Mouse (Mus musculus): Measurements from ENCODE around the gene Trpm5. TPM values are rescaled to one million over a fixed set of nuclear protein-coding genes. Genes with fewer than 3 reads are reported as not detected.

Gene Trpm5
- polyA plus RNA-seq, 1 experiment from 2014 or later = 1.3 TPM

GRCm38 (mm10) chr7:143070506-143071070 is 23.9 kb downstream of the Trpm5 start:
- H3K4me1 ChIP-seq (ENCODE audit: control insufficient read depth, insufficient read depth, low read length) = peaks cover 20% of the 10 kb centered on the region
- no peaks in the 10 kb centered on the region for H3K9me3 ChIP-seq (ENCODE audit: control insufficient read depth, low read length)
- H3K4me2 ChIP-seq (ENCODE audit: low read length) = peak overlapping the region; percentile 98
- H3K36me3 ChIP-seq (ENCODE audit: control insufficient read depth, insufficient read depth, low read length) = peaks cover 16% of the 10 kb centered on the region
- no peak overlapping the region for H3K27ac ChIP-seq (replicated peaks; ENCODE audit: low read depth, low read length)
- no peak for DNase-seq
- WGBS = 90% methylated on average over 10 of the region's 10 CpGs
- no peaks in the 10 kb centered on the region for H3K27me3 ChIP-seq (ENCODE audit: control insufficient read depth, insufficient read depth, low read length)
- peak overlapping the region; percentile 83 for H3K4me3 ChIP-seq (replicated peaks; ENCODE audit: low read depth, low read length)
- no peak for ATAC-seq (ENCODE audit: low FRiP score, low TSS enrichment)
- peak overlapping the region; percentile 90 for H3K9ac ChIP-seq (replicated peaks; ENCODE audit: low read length)

- Histone ChIP-seq H3K9me3 (ENCODE audit: control insufficient read depth, low read length) (no peaks in the 10 kb centered on the region), H3K4me3 (replicated peaks; ENCODE audit: low read depth, low read length) (peak overlapping the region; percentile 83), H3K27me3 (ENCODE audit: control insufficient read depth, insufficient read depth, low read length) (no peaks in the 10 kb centered on the region), H3K4me1 (ENCODE audit: control insufficient read depth, insufficient read depth, low read length) (peaks cover 20% of the 10 kb centered on the region), H3K4me2 (ENCODE audit: low read length) (peak overlapping the region; percentile 98), H3K36me3 (ENCODE audit: control insufficient read depth, insufficient read depth, low read length) (peaks cover 23% of the 10 kb centered on the region), H3K27ac (replicated peaks; ENCODE audit: low read depth, low read length) (peak overlapping the region; percentile 86), H3K9ac (replicated peaks; ENCODE audit: low read length) (peak overlapping the region; percentile 90)
- WGBS = 11% methylated on average over 30 of the region's 30 CpGs
- no peak for ATAC-seq (ENCODE audit: low FRiP score, low TSS enrichment)
- no peak for DNase-seq
Measured at GRCm38 (mm10) chr7:143069751-143070400, 24.6 kb downstream of the Trpm5 start.

- peaks cover 20% of the 10 kb centered on the region for H3K4me1 ChIP-seq (ENCODE audit: control insufficient read depth, insufficient read depth, low read length)
- peaks cover 31% of the 10 kb centered on the region for H3K36me3 ChIP-seq (ENCODE audit: control insufficient read depth, insufficient read depth, low read length)
- H3K9ac ChIP-seq (replicated peaks; ENCODE audit: low read length) = peak within 1 kb of the TSS; percentile 90
- DNase-seq (peak; percentile 100), ATAC-seq (ENCODE audit: low FRiP score, low TSS enrichment) (peak; percentile 96)
- no peaks in the 10 kb centered on the region for H3K27me3 ChIP-seq (ENCODE audit: control insufficient read depth, insufficient read depth, low read length)
- no peaks in the 10 kb centered on the region for H3K9me3 ChIP-seq (ENCODE audit: control insufficient read depth, low read length)
- WGBS = under 1% methylated on average over 49 of the region's 51 CpGs
- peak within 1 kb of the TSS; percentile 83 for H3K4me3 ChIP-seq (replicated peaks; ENCODE audit: low read depth, low read length)
- peak within 1 kb of the TSS; percentile 98 for H3K4me2 ChIP-seq (ENCODE audit: low read length)
- peak within 1 kb of the TSS; percentile 98 for H3K27ac ChIP-seq (replicated peaks; ENCODE audit: low read depth, low read length)
Measured at GRCm38 (mm10) chr7:143068882-143069591, 25.4 kb downstream of the Trpm5 start, which contains the start of gene Tssc4. Gene Tssc4, plus strand, starts transcription at chr7:143069249.

GRCm38 (mm10) chr7:143068316-143068881 is 26.0 kb downstream of the Trpm5 start:
- DNase-seq (peak; percentile 64), ATAC-seq (ENCODE audit: low FRiP score, low TSS enrichment) (peak; percentile 1; the same call in 1 of the 2 replicates)
- Histone ChIP-seq H3K27ac (replicated peaks; ENCODE audit: low read depth, low read length) (peak overlapping the region; percentile 98), H3K4me3 (replicated peaks; ENCODE audit: low read depth, low read length) (peak overlapping the region; percentile 83), H3K9ac (replicated peaks; ENCODE audit: low read length) (peak overlapping the region; percentile 72), H3K27me3 (ENCODE audit: control insufficient read depth, insufficient read depth, low read length) (no peaks in the 10 kb centered on the region), H3K4me2 (ENCODE audit: low read length) (peak overlapping the region; percentile 83), H3K36me3 (ENCODE audit: control insufficient read depth, insufficient read depth, low read length) (peaks cover 38% of the 10 kb centered on the region), H3K9me3 (ENCODE audit: control insufficient read depth, low read length) (no peaks in the 10 kb centered on the region), H3K4me1 (ENCODE audit: control insufficient read depth, insufficient read depth, low read length) (peaks cover 20% of the 10 kb centered on the region)
- 41% methylated on average over 13 of the region's 13 CpGs for WGBS

- Histone ChIP-seq H3K27me3 (ENCODE audit: control insufficient read depth, insufficient read depth, low read length) (no peaks in the 10 kb centered on the region), H3K36me3 (ENCODE audit: control insufficient read depth, insufficient read depth, low read length) (peaks cover 43% of the 10 kb centered on the region)
Measured at GRCm38 (mm10) chr7:143067897-143068296, 26.5 kb downstream of the Trpm5 start.

GRCm38 (mm10) chr7:143067469-143067868 is 27.0 kb downstream of the Trpm5 start:
- Histone ChIP-seq H3K27me3 (ENCODE audit: control insufficient read depth, insufficient read depth, low read length) (no peaks in the 10 kb centered on the region), H3K27ac (replicated peaks; ENCODE audit: low read depth, low read length) (peak overlapping the region; percentile 98; the same call in 1 of the 2 replicates), H3K9me3 (ENCODE audit: control insufficient read depth, low read length) (no peaks in the 10 kb centered on the region), H3K4me1 (ENCODE audit: control insufficient read depth, insufficient read depth, low read length) (peaks cover 20% of the 10 kb centered on the region), H3K36me3 (ENCODE audit: control insufficient read depth, insufficient read depth, low read length) (peaks cover 47% of the 10 kb centered on the region), H3K9ac (replicated peaks; ENCODE audit: low read length) (no peak overlapping the region), H3K4me3 (replicated peaks; ENCODE audit: low read depth, low read length) (no peak overlapping the region), H3K4me2 (ENCODE audit: low read length) (peak overlapping the region; percentile 83)
- 77% methylated on average over 2 of the region's 2 CpGs for WGBS
- ATAC-seq (ENCODE audit: low FRiP score, low TSS enrichment) (no peak), DNase-seq (no peak)

More at GRCm38 (mm10) chr7:143067897-143068296, 26.5 kb downstream of the Trpm5 start:
- H3K4me3 ChIP-seq (replicated peaks; ENCODE audit: low read depth, low read length) = peak overlapping the region; percentile 83
- H3K27ac ChIP-seq (replicated peaks; ENCODE audit: low read depth, low read length) = peak overlapping the region; percentile 98
- H3K9ac ChIP-seq (replicated peaks; ENCODE audit: low read length) = no peak overlapping the region; the same call in 1 of the 2 replicates
- WGBS = 81% methylated on average over 3 of the region's 3 CpGs
- H3K9me3 ChIP-seq (ENCODE audit: control insufficient read depth, low read length) = no peaks in the 10 kb centered on the region
- DNase-seq (no peak), ATAC-seq (ENCODE audit: low FRiP score, low TSS enrichment) (no peak)
- peak overlapping the region; percentile 83 for H3K4me2 ChIP-seq (ENCODE audit: low read length)
- peaks cover 20% of the 10 kb centered on the region for H3K4me1 ChIP-seq (ENCODE audit: control insufficient read depth, insufficient read depth, low read length)

- 98% methylated on average over 2 of the region's 2 CpGs for WGBS
- Histone ChIP-seq H3K9ac (replicated peaks; ENCODE audit: low read length) (no peak overlapping the region), H3K27me3 (ENCODE audit: control insufficient read depth, insufficient read depth, low read length) (no peaks in the 10 kb centered on the region), H3K27ac (replicated peaks; ENCODE audit: low read depth, low read length) (no peak overlapping the region), H3K4me1 (ENCODE audit: control insufficient read depth, insufficient read depth, low read length) (peaks cover 19% of the 10 kb centered on the region), H3K36me3 (ENCODE audit: control insufficient read depth, insufficient read depth, low read length) (peaks cover 55% of the 10 kb centered on the region), H3K4me3 (replicated peaks; ENCODE audit: low read depth, low read length) (no peak overlapping the region), H3K9me3 (ENCODE audit: control insufficient read depth, low read length) (no peaks in the 10 kb centered on the region), H3K4me2 (ENCODE audit: low read length) (no peak overlapping the region)
- ATAC-seq (ENCODE audit: low FRiP score, low TSS enrichment) = no peak
- no peak for DNase-seq
Measured at GRCm38 (mm10) chr7:143065692-143066091, 28.8 kb downstream of the Trpm5 start.

GRCm38 (mm10) chr7:143064226-143064625 is 30.2 kb downstream of the Trpm5 start:
- no peak for DNase-seq
- WGBS = 14% methylated on average over 6 of the region's 6 CpGs
- H3K27ac ChIP-seq (replicated peaks; ENCODE audit: low read depth, low read length) = no peak overlapping the region

More at GRCm38 (mm10) chr7:143064226-143064625, 30.2 kb downstream of the Trpm5 start:
- no peaks in the 10 kb centered on the region for H3K27me3 ChIP-seq (ENCODE audit: control insufficient read depth, insufficient read depth, low read length)
- H3K36me3 ChIP-seq (ENCODE audit: control insufficient read depth, insufficient read depth, low read length) = peaks cover 55% of the 10 kb centered on the region
- no peak overlapping the region for H3K4me3 ChIP-seq (replicated peaks; ENCODE audit: low read depth, low read length)
- H3K9me3 ChIP-seq (ENCODE audit: control insufficient read depth, low read length) = no peaks in the 10 kb centered on the region
- peaks cover 11% of the 10 kb centered on the region for H3K4me1 ChIP-seq (ENCODE audit: control insufficient read depth, insufficient read depth, low read length)
- no peak overlapping the region for H3K4me2 ChIP-seq (ENCODE audit: low read length)
- no peak overlapping the region for H3K9ac ChIP-seq (replicated peaks; ENCODE audit: low read length)
- no peak for ATAC-seq (ENCODE audit: low FRiP score, low TSS enrichment)

Data from midbrain, embryonic 14.5 days (tissue).